Mouse (Mus musculus) intestine, embryonic 16.5 days (tissue): ENCODE results near the gene Theg. TPM values are rescaled to one million over a fixed set of nuclear protein-coding genes. Genes with fewer than 3 reads are reported as not detected.

Experiments used
- ATAC-seq: fragments of 200-750 bp; cut with Nextera tagmentation; 2 replicates; pipeline ENCODE4 v1.8.0; 2017; ENCODE audit warnings: moderate TSS enrichment, moderate library complexity
- H3K27ac ChIP-seq: fragments of 300-500 bp; sonication (generic); 2 replicates; pipeline ENCODE4 v1.5.1; 2014; ENCODE audit warnings: mild to moderate bottlenecking, low read length
- H3K27me3 ChIP-seq: fragments of 300-500 bp; sonication (generic); replicated peaks from 2 replicates; pipeline ENCODE4 v1.6.1; 2014; ENCODE audit warnings: low read length, control low read depth, mixed read lengths; ENCODE audit not compliant: control insufficient read depth, insufficient read depth
- H3K36me3 ChIP-seq: fragments of 300-500 bp; sonication (generic); 2 replicates; pipeline ENCODE4 v1.6.1; 2014; ENCODE audit warnings: low read length, control low read depth; ENCODE audit not compliant: control insufficient read depth, insufficient read depth
- H3K4me1 ChIP-seq: fragments of 300-500 bp; sonication (generic); 2 replicates; pipeline ENCODE4 v1.6.1; 2014; ENCODE audit warnings: low read length, control low read depth, mixed read lengths; ENCODE audit not compliant: control insufficient read depth, insufficient read depth
- H3K4me2 ChIP-seq: fragments of 300-500 bp; sonication (generic); 2 replicates; pipeline ENCODE4 v1.6.1; 2014; ENCODE audit warnings: low read depth, low read length, control low read depth
- H3K4me3 ChIP-seq: fragments of 300-500 bp; sonication (generic); 2 replicates; pipeline ENCODE4 v1.5.1; 2014; ENCODE audit warnings: mild to moderate bottlenecking, low read length
- H3K9ac ChIP-seq: fragments of 300-500 bp; sonication (generic); 2 replicates; pipeline ENCODE4 v1.6.1; 2014; ENCODE audit warnings: low read depth, low read length
- H3K9me3 ChIP-seq: fragments of 300-500 bp; sonication (generic); 2 replicates; pipeline ENCODE4 v1.6.1; 2016; ENCODE audit warnings: low read length, control low read depth; ENCODE audit not compliant: control insufficient read depth
- WGBS: fragments of 180-500 bp; shearing (Covaris S2); extraction: QIAGEN DNeasy Blood & Tissue Kit; methylation state at CpG from one replicate; pipeline ENCODE4 v1.1.7; 2014; 5-methylcytosine and 5-hydroxymethylcytosine counted together
- polyA plus RNA-seq: library from polyadenylated mRNA; unstranded; fragments of >200 nt; fragmentation: Nextera tagmentation; extraction: Ambion mirVana; gene quantifications from 2 replicates; pipeline ENCODE4 v1.2.1, GENCODE M21; 2015

The Theg gene
- polyA plus RNA-seq, 1 experiment from 2014 or later = not detected

DNA sequence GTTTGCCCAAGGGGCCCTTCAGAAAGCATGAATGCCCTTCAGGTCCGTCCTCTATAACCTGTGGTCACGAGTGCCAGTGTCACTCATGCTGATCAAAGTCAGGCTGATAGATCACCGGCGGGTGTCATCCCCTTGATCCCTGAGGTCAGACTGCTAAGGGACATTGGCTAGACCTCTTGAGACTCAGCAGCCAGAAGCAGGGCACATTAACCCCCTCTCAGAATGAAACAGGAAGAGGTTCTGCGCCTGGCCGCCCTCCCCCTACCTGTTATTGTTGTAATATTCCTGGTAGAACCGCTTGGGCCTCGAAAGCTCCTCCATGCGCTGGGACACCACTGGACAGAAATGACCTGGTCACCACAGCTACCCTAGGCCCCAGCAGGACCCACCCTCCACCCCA is 2.7 kb downstream of the Theg start:
- H3K9me3 ChIP-seq = no peaks in the 10 kb centered on the region
- no peak overlapping the region for H3K4me2 ChIP-seq
- 0 out of 2 replicates have a peak, but pooled peaks cover 3% of the 10 kb centered on the region for H3K4me1 ChIP-seq
- no peak for ATAC-seq
- no peak overlapping the region for H3K4me3 ChIP-seq
- H3K9ac ChIP-seq = no peak overlapping the region
- WGBS = 77% methylated on average over 9 of the region's 9 CpGs
- no peaks in the 10 kb centered on the region for H3K36me3 ChIP-seq
- H3K27ac ChIP-seq = no peak overlapping the region
- no peaks in the 10 kb centered on the region for H3K27me3 ChIP-seq

DNA sequence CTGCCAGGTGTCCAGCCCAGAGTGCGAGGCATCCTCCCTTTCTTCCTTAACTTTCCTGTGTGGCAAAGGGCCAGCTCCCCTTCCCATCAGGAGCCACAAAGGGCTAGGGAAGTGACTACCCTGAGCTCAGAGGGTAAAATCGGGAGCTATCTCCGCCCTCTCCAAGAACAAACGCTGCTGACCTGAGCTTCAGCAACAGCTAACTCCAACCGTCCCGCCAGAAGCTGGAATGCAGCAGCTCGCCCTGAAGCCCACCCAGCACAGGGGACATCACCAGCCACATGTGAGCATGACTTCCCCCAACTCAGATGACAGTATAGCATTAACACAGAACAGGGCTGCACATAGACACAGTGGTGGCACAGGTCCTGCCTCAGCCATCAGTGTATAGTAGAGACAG is 3.1 kb downstream of the Theg start:
- 0 out of 2 replicates have a peak, but pooled peaks cover 3% of the 10 kb centered on the region for H3K4me1 ChIP-seq
- H3K4me3 ChIP-seq = no peak overlapping the region
- no peaks in the 10 kb centered on the region for H3K27me3 ChIP-seq
- H3K36me3 ChIP-seq = no peaks in the 10 kb centered on the region
- no peaks in the 10 kb centered on the region for H3K9me3 ChIP-seq
- no peak overlapping the region for H3K4me2 ChIP-seq
- no peak overlapping the region for H3K27ac ChIP-seq
- 57% methylated on average over 7 of the region's 7 CpGs for WGBS
- ATAC-seq = no peak
- H3K9ac ChIP-seq = no peak overlapping the region

- H3K9ac ChIP-seq = no peak overlapping the region
- 85% methylated on average over 8 of the region's 8 CpGs for WGBS
These were observed 5.6 kb downstream of the Theg start for GRCm38 (mm10) chr10:79581501-79581900.

DNA sequence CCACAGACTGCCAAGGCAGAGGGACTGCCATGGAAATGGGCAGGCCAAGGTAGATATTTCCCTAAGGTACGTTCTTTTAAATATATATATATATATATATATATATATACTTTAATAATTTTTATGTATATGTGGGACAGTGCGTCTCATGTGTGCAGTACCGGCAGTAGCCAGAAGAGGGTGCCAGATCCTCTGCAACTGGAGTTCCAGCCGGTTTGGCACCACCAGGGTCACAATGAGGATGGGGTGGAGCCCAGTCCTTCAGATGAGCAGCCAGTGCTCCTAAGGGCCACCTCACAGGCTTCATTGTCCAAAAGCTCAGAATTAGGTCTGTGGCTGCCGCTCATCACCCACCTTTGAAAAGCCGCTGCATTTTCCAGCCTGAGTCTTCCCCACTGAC is 6.3 kb downstream of the Theg start:
- Histone ChIP-seq H3K9ac (no peak overlapping the region), H3K4me3 (no peak overlapping the region), H3K9me3 (no peaks in the 10 kb centered on the region), H3K36me3 (no peaks in the 10 kb centered on the region), H3K4me1 (no peaks in the 10 kb centered on the region), H3K27me3 (no peaks in the 10 kb centered on the region), H3K4me2 (no peak overlapping the region), H3K27ac (no peak overlapping the region)
- no peak for ATAC-seq
- 45% methylated on average over 6 of the region's 6 CpGs for whole genome bisulfite sequencing

More at GRCm38 (mm10) chr10:79581501-79581900, 5.6 kb downstream of the Theg start:
- no peaks in the 10 kb centered on the region for H3K4me1 ChIP-seq
- ATAC-seq = no peak
- H3K27ac ChIP-seq = no peak overlapping the region
- no peaks in the 10 kb centered on the region for H3K27me3 ChIP-seq
- H3K9me3 ChIP-seq = no peaks in the 10 kb centered on the region
- no peak overlapping the region for H3K4me2 ChIP-seq
- no peak overlapping the region for H3K4me3 ChIP-seq
- H3K36me3 ChIP-seq = no peaks in the 10 kb centered on the region

- no peaks in the 10 kb centered on the region for H3K4me1 ChIP-seq
- no peaks in the 10 kb centered on the region for H3K9me3 ChIP-seq
- H3K4me3 ChIP-seq = no peak overlapping the region
- ATAC-seq = no peak
- no peaks in the 10 kb centered on the region for H3K36me3 ChIP-seq
- no peak overlapping the region for H3K9ac ChIP-seq
- H3K27me3 ChIP-seq = no peaks in the 10 kb centered on the region
- no peak overlapping the region for H3K4me2 ChIP-seq
- no peak overlapping the region for H3K27ac ChIP-seq
- WGBS = 63% methylated on average over 7 of the region's 7 CpGs
These were observed 6.8 kb downstream of the Theg start for GRCm38 (mm10) chr10:79580356-79580755.

DNA sequence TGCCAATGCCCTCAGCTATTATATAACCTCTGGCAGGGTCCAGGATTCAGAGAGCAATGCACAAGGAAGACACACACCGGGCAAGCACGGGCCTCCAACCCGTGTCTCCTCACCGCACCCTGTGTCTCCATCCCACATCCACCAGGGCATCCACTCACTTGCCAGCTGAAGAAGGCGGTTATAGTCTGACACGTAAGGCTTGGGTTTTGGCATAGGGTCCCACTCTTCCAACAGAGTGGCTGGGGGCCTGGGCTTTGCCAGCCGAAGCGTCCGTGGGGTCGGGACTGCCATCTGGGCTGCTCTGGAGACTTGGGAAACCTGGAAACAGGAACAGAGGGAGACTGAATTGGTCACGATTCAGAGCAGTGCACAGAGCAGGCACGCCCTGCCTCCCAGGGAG is 7.3 kb downstream of the Theg start:
- no peak for ATAC-seq
- Histone ChIP-seq H3K36me3 (no peaks in the 10 kb centered on the region), H3K27me3 (no peaks in the 10 kb centered on the region), H3K4me3 (no peak overlapping the region), H3K9me3 (no peaks in the 10 kb centered on the region), H3K9ac (no peak overlapping the region), H3K4me1 (no peaks in the 10 kb centered on the region), H3K4me2 (no peak overlapping the region), H3K27ac (no peak overlapping the region)
- 79% methylated on average over 12 of the region's 12 CpGs for WGBS

GRCm38 (mm10) chr10:79578891-79579290 is 8.2 kb downstream of the Theg start:
- ATAC-seq = no peak
- no peak overlapping the region for H3K4me2 ChIP-seq
- no peaks in the 10 kb centered on the region for H3K27me3 ChIP-seq
- H3K4me1 ChIP-seq = no peaks in the 10 kb centered on the region
- H3K36me3 ChIP-seq = no peaks in the 10 kb centered on the region
- H3K27ac ChIP-seq = no peak overlapping the region
- no peak overlapping the region for H3K9ac ChIP-seq
- H3K4me3 ChIP-seq = no peak overlapping the region
- WGBS = 78% methylated on average over 7 of the region's 7 CpGs
- H3K9me3 ChIP-seq = no peaks in the 10 kb centered on the region

DNA sequence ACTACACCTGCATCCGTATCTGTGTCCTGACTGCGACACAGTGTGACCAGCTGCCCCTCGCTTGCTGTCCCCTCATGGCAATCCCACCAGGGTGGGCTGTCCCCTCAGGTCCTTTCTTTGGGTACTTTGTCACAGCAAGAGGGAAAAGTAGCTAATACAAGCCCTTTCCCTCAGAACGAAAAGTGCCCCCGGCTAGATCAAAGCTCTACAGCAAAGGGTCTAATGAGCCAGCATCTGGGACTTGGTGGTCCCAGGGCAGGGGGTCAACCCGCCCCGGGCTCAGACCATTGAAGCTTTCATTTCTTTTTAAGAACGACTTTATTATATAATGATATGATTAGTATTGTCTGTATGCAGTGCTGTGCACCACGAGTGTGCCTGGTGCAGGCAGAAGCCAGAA is 8.9 kb downstream of the Theg start:
- no peak overlapping the region for H3K4me2 ChIP-seq
- no peak overlapping the region for H3K27ac ChIP-seq
- WGBS = 70% methylated on average over 9 of the region's 9 CpGs

DNA sequence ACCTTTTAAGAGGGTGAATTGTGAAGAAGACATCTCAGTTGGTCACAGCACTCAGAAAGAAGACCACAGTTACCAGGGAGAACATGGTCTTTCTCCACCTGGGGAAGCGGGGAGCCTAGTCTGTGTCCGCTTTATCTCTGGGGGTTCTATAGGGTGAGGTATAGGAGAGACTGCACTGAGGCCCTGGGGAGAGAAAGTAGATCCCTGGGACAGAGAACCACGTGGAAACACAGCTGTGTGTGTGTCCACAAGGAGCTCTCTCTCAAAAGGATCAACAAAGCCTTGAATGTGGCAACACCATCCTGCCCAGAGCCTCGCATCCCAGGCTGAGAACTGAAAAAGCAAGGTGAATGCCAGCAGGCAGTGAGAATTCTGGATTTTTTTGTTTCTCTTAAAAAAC is 9.8 kb downstream of the Theg start:
- no peak for ATAC-seq
- H3K9ac ChIP-seq = no peak overlapping the region
- no peak overlapping the region for H3K4me2 ChIP-seq
- H3K36me3 ChIP-seq = no peaks in the 10 kb centered on the region
- no peaks in the 10 kb centered on the region for H3K9me3 ChIP-seq
- WGBS = 66% methylated on average over 4 of the region's 4 CpGs
- H3K4me1 ChIP-seq = no peaks in the 10 kb centered on the region
- no peaks in the 10 kb centered on the region for H3K27me3 ChIP-seq
- H3K27ac ChIP-seq = no peak overlapping the region
- H3K4me3 ChIP-seq = no peak overlapping the region

More for the DNA sequence above, 8.9 kb downstream of the Theg start:
- no peaks in the 10 kb centered on the region for H3K27me3 ChIP-seq
- ATAC-seq = no peak
- no peak overlapping the region for H3K9ac ChIP-seq
- H3K9me3 ChIP-seq = no peaks in the 10 kb centered on the region
- H3K4me3 ChIP-seq = no peak overlapping the region
- no peaks in the 10 kb centered on the region for H3K36me3 ChIP-seq
- no peaks in the 10 kb centered on the region for H3K4me1 ChIP-seq

DNA sequence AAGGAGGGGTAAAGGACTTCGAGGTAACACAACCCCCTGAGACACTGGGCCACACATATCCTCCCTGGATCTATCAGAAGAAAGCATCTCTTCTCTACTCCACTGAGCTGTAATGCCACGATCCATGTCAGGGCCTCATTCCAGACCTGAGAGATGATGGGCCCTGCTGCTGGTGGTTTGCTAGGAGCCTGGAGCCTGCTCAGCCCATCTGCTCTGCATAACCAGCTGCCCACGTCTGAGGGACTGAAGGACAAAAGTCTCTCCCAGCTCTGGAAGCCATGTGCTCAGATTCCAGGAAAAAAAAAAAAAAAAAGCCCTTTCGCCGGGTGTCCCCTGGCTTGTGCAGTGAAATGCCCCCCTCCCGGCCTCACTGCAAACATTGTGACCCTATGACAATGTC is 11.4 kb downstream of the Theg start:
- no peaks in the 10 kb centered on the region for H3K27me3 ChIP-seq
- H3K27ac ChIP-seq = no peak overlapping the region

More for the DNA sequence above, 11.4 kb downstream of the Theg start:
- H3K9ac ChIP-seq = no peak overlapping the region
- no peak overlapping the region for H3K4me2 ChIP-seq
- H3K4me1 ChIP-seq = no peaks in the 10 kb centered on the region
- no peak overlapping the region for H3K4me3 ChIP-seq
- no peak for ATAC-seq
- H3K36me3 ChIP-seq = no peaks in the 10 kb centered on the region
- H3K9me3 ChIP-seq = no peaks in the 10 kb centered on the region
- 66% methylated on average over 6 of the region's 6 CpGs for WGBS
